Mouse (Mus musculus) embryonic fibroblast, embryonic 13.5 days (primary cell): Measurements from ENCODE around the gene Rere. TPM values are rescaled to one million over a fixed set of nuclear protein-coding genes. Genes with fewer than 3 reads are reported as not detected.

Source experiments
- H3K27ac ChIP-seq: 2 replicates; pipeline ENCODE4 v1.5.1; 2012; ENCODE audit warnings: low read length, control low read depth, inconsistent platforms; ENCODE audit not compliant: insufficient read depth
- H3K4me1 ChIP-seq: 2 replicates; pipeline ENCODE4 v1.6.1; 2011; ENCODE audit warnings: low read length; ENCODE audit not compliant: control insufficient read depth, insufficient read depth
- H3K4me3 ChIP-seq: 2 replicates; pipeline ENCODE4 v1.5.1; 2011; ENCODE audit warnings: mild to moderate bottlenecking, control low read depth, low read length; ENCODE audit not compliant: insufficient read depth
- CTCF ChIP-seq: IDR thresholded peaks from 2 replicates; pipeline ENCODE4 v1.5.1; 2011; ENCODE audit warnings: mild to moderate bottlenecking, control low read depth, low read length, moderate library complexity, borderline replicate concordance; ENCODE audit not compliant: insufficient read depth
- POLR2A ChIP-seq: IDR thresholded peaks from 2 replicates; pipeline ENCODE4 v1.6.1; 2011; ENCODE audit warnings: low read depth, mild to moderate bottlenecking, control low read depth, low read length, moderate library complexity
- polyA plus RNA-seq: library from polyadenylated mRNA; stranded (reverse); fragments of >200 nt; gene quantifications from 2 replicates; pipeline ENCODE4 v1.2.4, GENCODE M21; 2011; ENCODE audit warnings: low read depth; ENCODE audit not compliant: missing spikeins, insufficient read length

Gene Rere
- polyA plus RNA-seq, 1 experiment: 59.0 TPM

DNA sequence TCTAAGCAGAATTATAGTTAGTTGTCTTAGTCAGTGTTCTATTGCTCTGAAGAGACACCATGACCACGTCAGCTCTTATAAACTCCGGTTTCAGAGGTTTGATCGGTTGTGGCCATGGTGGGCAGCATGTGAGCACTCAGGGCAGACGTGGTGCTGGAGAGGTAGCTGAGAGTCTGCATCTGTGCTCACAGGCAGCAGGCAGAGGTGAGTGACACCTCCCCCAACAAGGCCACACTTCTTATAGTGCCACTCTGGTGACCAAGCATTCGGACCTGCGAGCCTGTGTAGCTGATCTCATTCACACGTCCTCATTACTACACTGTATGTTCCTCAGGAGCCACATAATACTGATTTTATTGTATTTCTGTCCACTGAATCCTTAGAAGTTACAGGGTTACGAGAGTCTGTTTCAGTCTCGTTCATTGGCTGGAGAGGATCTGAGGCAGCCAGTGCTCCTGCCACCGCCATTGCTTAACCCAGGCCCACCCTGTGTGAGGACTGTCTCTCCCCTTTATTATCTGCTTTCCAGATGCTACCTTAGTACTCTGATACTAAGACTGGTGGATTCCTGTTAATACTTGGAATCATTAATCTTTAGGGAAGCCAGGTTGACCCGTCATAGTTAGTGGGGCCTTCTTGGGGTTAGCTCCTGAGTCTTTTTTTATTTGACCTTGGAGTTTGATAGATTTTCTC is 170.9 kb downstream of the Rere start:
- no peak overlapping the region for H3K27ac ChIP-seq
- peaks cover 2% of the 10 kb centered on the region; the same call in 1 of the 2 replicates for H3K4me1 ChIP-seq
- no peak overlapping the region for H3K4me3 ChIP-seq
- no peak for TF ChIP-seq CTCF
- no peak for TF ChIP-seq POLR2A

- no peak overlapping the region for H3K27ac ChIP-seq
Measured at GRCm38 (mm10) chr4:150454571-150455306, 173.3 kb downstream of the Rere start.

DNA sequence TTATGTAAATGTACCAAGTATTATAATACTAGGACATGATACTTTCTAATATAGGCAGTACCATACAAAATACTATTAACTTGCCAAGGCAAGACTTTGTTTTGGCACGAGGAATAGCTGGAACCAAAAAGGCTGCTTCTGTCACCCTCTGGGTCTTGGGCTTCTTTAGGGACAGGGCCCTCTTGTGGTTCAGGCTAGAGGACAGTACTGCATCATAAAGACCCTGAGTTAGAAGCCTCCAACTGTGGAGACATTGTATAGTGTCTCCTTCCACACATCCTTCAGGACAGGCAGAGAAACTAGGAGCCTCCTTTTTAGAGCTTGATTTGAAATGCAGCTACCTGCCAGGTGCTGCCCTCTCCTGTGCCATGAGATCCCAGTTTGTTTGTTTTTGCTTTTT is 174.3 kb downstream of the Rere start:
- H3K4me1 ChIP-seq: peaks cover 5% of the 10 kb centered on the region

More at GRCm38 (mm10) chr4:150454571-150455306, 173.3 kb downstream of the Rere start:
- Histone ChIP-seq H3K4me3 (no peak overlapping the region), H3K4me1 (peaks cover 2% of the 10 kb centered on the region; the same call in 1 of the 2 replicates)
- no peak for TF ChIP-seq CTCF
- no peak for TF ChIP-seq POLR2A

GRCm38 (mm10) chr4:150456452-150456851 is 175.0 kb downstream of the Rere start:
- TF ChIP-seq POLR2A (no peak), CTCF (no peak)
- Histone ChIP-seq H3K4me1 (peaks cover 5% of the 10 kb centered on the region), H3K27ac (no peak overlapping the region), H3K4me3 (no peak overlapping the region)

More for the DNA sequence above, 174.3 kb downstream of the Rere start:
- no peak overlapping the region for H3K27ac ChIP-seq
- TF ChIP-seq POLR2A (no peak), CTCF (no peak)
- H3K4me3 ChIP-seq: no peak overlapping the region

- no peak overlapping the region for H3K4me3 ChIP-seq
- H3K27ac ChIP-seq: no peak overlapping the region
- peaks cover 6% of the 10 kb centered on the region for H3K4me1 ChIP-seq
- TF ChIP-seq POLR2A: no peak
- no peak for TF ChIP-seq CTCF
Measured at GRCm38 (mm10) chr4:150456886-150457285, 175.4 kb downstream of the Rere start.

- Histone ChIP-seq H3K27ac (no peak overlapping the region), H3K4me3 (no peak overlapping the region), H3K4me1 (peaks cover 7% of the 10 kb centered on the region)
- TF ChIP-seq POLR2A (no peak), CTCF (no peak)
Measured at GRCm38 (mm10) chr4:150457353-150457752, 175.9 kb downstream of the Rere start.

DNA sequence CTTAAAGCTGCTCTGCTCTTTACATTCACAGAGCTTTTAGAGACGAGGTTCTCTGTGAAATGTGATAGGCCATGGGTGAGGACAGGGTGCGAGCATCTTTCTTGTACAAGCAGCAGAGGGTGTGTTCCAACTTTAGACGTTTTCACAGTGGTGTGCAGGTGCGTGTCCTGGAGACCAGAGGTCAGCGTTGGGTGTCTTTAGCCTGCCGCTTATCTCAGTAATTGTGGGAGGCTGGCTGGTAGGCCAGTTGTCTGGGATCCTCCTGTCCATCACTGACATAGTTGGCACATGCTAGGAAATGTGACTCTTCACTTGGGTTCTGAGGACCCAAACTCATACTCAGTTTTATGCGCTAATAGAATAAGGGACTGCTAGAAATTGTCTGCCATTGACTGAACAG is 176.3 kb downstream of the Rere start:
- no peak for TF ChIP-seq POLR2A
- TF ChIP-seq CTCF: no peak
- Histone ChIP-seq H3K4me3 (no peak overlapping the region), H3K27ac (no peak overlapping the region), H3K4me1 (peaks cover 7% of the 10 kb centered on the region)

- TF ChIP-seq CTCF (no peak), POLR2A (no peak)
- peaks cover 5% of the 10 kb centered on the region for H3K4me1 ChIP-seq
- H3K27ac ChIP-seq: no peak overlapping the region
- H3K4me3 ChIP-seq: no peak overlapping the region
Measured at GRCm38 (mm10) chr4:150459022-150459794, 177.8 kb downstream of the Rere start.

DNA sequence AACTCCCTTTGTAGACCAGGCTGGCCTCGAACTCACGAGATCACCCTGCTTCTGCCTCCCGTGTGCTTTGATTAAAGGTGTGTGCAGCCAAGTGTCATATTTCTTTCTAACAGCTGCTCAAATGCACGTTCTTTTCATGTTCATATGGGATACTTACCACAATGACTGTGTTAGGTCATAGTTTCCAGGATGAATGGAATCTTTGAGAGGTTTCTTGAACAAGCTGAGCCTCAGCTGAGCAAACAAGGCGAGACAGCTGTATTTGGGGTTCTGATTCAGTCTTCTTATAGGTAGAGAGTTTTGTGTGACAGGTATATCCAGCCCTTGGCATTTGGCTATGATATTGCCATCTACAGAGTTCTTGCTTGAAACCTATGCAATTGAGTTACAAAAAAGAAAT is 179.0 kb downstream of the Rere start:
- Histone ChIP-seq H3K4me3 (no peak overlapping the region), H3K4me1 (peaks cover 5% of the 10 kb centered on the region), H3K27ac (no peak overlapping the region)
- TF ChIP-seq CTCF: no peak
- no peak for TF ChIP-seq POLR2A
